Mouse (Mus musculus) spleen, adult 18-20 months (tissue): ENCODE results near the gene Suox.
A peak's percentile ranks its signal among the peaks of the same experiment; 100 is the strongest.
"Not testable (repeated sequence)": the region's sequence is repeated elsewhere in the genome, so short reads cannot be mapped to it uniquely, and the experiment has no call there.

Source experiments
- DNase-seq, 2 experiments: peaks; one replicate each; pipeline ENCODE4 v3.0.0; 2022; ENCODE audit warnings: mixed read lengths in 2 of 2

The Suox gene

DNA sequence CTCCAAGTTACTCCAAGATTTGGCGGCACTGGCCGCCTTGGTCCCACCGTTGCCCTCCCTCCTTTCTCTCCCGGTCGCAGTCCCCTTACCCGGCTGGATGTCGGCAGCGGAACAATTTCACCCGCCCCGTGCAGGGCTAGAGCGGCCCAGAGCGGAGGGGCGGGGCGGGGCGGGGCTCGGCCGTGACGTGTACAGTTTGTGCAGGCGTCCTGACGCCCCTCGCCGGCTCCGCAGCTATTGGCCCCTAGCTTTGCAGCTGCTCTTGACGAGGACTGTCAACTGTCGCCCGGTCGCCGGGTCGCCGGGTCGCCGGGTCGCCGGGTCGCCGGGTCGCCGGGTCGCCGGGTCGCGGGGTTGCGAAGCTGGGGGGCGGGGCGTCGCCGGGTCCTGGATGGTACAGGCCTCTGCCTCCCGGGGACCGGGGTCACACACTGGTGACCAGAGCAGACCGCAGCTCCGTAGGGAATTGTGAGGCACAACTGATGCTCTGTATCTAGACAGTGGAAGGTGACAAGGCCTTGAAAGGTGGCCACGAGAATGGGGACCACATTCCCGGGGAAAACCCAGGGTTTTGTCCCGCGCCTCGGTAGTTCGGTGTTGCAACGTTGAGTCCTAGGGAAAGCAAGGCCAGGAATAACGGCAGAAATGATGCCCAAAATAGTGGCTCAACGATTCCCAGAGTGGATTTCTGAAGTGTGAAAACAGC is at the start of gene Suox:
Gene Suox, minus strand, starts transcription at position 311 of the 706 bp plus-strand sequence.
- DNase-seq: peak; percentile 77 to 84

DNA sequence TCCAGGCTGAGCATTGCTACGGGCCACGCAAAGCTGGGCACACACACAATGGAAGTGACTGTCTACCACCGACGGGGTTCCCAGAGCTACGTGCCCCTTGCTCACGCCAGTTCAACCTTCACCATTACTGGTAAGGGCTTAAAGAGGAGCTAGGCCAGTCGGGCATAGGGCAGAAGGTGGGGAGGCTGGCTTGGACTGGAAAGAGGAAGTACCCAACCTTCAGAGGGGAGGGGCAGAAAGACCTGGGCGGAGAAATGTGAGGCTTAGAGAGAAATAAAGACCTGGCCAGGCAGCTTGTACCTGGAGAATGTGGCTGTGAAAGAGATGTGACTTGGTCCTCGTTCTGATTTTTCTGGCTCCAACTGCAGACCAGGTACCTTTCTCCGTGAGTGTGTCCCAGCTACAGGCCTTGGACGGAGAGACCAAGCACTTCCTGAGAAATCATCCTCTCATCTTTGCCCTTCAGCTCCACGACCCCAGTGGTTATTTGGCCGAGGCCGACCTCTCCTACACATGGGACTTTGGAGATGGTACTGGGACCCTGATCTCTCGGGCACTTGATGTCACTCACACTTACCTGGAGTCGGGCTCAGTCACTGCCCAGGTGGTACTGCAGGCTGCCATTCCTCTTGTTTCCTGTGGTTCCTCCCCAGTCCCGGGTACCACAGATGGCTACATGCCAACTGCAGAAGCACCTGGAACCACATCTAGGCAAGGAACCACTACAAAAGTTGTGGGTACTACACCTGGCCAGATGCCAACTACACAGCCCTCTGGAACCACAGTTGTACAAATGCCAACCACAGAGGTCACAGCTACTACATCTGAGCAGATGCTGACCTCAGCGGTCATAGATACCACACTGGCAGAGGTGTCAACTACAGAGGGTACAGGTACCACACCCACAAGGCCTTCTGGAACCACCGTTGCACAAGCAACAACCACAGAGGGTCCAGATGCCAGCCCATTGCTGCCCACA is 42.0 kb upstream of the Suox start:
- DNase-seq: peak; percentile 53 to 63

DNA sequence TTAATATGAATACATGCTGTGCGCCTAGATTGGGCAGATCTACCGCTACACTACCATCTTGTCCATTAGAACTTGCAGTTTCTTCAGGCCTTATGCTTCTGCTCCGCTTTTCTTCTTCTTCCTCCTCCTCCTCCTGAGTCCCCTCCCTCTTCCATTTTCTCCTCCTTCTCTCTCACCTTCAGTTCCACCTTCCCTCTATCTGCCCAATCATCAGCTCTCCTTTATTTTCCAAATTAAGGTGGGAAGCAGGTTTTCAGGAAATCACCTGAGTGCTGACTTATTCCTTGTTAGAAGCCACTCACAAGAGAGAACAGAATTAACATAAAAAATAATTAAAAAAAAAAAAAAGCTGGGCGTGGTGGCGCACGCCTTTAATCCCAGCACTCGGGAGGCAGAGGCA is 37.4 kb upstream of the Suox start:
- not testable (repeated sequence) for DNase-seq

DNA sequence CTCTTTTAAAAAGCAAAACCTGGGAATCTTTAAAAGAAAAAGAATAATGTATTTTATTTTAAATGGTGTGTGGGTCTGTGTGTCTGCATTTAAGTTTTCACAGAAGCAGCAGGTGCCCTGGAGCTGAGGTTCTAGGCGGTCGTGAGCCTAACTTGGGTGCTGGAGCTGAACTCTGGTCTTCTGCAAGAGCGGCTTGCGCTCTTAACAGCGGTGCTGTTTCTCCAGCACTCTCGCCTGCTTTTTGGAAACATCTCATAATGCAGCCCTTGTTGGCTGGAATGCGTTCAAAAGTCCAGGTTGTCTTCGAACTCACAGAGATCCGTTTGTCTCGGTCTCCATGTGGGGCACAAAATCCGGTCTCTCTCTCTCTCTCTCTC is 31.4 kb upstream of the Suox start:
- DNase-seq: no peak

DNA sequence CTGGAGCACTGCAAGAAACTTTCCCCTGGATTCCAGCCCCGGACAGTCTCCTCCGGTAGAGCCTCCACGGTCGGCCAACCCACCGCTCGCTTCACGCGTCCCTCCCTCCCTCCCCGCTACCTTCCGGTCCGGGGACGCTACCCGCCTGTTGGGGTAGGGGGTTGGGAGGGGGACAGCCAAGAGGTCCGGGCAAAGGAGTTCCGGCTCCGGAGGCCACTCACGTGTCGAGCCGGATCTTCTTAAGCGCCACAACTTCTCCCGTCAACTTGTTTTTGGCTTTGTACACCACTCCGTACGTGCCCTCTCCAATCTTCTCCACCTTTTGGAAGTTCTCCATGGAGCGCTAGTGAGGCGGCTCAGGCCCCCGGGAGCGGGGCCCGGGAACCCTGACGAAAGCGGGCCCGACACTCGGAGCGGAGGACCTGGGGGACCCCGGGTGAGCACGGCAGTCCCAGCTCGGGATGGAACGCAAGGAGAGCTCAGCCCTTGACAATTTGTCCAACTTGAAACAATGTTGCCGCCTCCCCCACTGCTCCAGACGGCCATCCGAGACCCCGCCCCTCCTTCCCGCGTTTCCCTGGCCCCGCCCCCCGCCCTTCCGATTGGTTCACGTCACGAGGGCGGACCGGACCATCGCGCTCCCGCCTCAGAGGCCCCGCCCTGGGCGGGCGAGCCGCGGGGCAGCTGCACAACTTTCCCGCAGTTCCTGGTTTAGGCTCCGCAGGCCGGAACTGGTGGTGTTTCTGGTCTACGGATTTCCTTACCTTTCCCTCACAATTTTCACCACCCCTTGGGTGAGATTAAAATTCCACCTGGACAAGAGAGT is 30.8 kb upstream of the Suox start, which contains the start of gene Cdk2:
Gene Cdk2, minus strand, starts transcription at position 541 of the 826 bp plus-strand sequence.
- DNase-seq: peak; percentile 91

DNA sequence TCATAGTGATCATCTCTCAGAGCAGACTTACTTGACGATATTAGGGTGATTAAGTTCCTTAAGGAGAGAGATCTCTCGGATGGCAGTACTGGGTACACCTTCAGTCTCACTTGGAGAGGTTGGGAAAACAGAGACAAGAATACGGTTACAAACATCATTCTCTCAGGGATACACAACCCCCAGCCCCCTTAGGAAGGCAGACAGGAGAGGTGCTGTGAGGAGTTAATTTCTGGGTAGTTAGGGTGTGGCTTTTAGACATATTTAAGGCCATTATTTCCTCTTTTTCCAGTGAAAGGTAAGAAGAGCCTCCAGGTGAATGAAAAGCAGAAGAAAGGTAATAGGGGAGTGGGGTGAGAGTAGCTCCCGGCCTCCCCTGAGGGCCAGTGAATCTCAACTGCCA is 30.0 kb upstream of the Suox start, which contains the start of gene Pmel:
Gene Pmel, plus strand, starts transcription at position 301 of the 400 bp plus-strand sequence.
- no peak for DNase-seq

DNA sequence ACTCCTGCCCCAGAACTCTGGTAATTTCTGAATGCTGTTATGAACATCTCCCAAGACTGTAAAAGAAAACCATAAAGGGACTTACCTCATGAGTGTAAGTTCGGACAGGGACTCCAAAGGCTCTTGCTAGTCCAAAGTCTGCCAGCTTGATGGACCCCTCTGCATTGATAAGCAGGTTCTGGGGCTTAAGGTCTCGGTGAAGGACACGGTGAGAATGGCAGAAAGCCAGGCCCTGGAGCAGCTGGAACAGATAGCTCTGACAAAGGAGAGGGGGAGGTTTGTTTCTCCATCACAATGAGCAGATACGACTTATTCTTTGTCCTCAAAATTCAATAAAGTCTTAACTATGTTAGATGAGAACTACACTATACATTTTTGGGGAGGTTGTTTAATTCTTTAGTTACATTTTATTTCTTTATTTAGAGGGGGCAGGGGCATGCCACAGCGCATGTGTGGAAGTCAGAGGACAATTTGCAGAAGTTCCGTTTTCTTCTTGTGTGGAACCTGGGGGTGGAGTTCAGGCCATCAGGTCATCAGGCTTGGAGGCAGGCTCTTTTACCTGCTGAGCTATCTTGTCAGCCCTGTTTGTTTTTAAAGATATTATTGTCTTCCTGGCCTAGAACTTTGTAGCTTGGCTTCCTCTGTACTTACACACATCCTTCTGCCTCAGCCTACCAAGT is 28.6 kb upstream of the Suox start:
- no peak for DNase-seq

DNA sequence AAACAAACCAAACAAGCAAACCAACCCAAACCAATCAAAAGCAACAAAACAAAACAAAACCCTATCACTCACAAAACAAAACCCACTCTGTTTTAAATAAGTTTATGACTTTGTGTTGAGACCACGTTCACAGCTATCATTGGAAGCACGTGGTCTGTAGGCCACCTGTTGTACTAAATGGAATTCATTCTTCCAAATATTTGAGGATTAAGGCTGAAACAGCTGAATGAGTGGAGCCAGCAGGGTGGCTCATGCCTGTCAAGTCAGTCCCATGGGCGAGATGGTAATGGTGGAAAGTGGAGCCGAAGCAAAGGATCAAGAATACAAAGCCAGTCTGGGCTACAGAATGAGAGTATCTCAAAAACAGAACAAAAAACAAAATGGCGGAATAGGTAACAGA is 26.8 kb upstream of the Suox start:
- no peak for DNase-seq

DNA sequence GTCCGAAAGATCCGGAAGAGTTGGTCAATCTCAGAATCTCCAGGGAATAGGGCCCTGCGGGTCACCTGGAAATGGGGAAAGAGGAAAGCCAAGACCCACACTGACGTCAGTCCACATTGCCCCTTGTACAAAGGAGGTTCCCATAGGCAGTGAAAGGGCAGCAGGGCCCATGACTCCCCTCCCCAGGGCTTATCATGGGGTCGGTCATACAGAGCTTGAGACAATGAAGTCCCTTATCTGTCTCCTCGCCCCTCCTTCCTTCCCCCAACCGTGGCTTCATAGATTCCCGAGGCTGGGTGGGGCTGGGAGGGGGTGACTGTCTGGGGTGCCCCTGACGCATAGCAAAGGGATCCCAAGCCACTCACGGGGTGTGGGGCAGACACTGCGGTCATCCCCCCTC is 25.7 kb upstream of the Suox start:
- no peak for DNase-seq

DNA sequence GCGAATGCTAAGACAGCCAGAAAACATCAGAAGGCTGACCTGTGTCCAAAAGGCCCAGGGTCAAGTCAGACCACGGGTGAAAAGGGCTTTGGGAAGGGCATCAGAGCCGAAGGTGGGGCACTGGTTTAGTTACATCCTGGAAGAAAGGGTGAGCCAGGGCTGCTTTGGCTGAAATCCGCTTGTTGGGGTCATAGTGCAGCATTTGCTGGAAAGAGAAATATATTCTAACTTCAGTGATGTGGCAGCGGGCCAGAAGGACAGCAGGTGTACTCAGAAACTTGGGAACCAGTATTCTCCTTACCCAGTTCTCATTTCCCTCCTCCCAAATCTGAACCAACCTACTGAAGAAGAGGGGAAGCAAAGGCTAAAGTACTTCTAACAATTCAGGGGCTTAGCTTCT is 25.1 kb upstream of the Suox start:
- DNase-seq: no peak

DNA sequence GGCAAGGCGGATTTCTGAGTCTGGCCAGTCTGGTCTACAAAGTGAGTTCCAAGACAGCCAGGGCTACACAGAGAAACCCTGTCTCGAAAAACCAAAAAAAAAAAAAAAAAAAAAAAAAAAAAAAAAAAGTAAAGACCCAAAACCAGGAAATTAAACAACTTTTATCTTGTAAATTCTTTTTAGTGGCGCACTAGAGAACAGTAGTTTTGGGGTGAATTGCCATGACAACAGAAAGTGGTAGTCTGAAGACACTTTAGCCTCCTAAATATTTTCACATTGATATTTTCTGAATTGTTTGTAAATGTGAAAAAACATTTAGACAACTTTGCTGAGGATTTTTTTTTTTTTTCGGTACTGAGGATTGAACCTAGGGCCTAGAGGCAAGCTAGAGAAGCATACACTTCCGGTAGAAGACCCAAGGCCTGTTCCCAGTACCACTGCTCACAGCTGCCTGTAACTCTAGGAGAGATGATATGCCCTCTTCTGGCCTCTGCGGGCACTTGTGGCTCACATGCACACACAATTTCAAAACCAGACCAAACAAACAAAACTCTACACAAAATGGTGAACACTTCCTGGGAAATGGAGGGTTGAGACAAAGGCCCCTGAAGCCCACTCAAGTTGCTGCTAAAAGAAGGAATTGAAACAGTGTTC is 23.3 kb upstream of the Suox start:
- no peak for DNase-seq

DNA sequence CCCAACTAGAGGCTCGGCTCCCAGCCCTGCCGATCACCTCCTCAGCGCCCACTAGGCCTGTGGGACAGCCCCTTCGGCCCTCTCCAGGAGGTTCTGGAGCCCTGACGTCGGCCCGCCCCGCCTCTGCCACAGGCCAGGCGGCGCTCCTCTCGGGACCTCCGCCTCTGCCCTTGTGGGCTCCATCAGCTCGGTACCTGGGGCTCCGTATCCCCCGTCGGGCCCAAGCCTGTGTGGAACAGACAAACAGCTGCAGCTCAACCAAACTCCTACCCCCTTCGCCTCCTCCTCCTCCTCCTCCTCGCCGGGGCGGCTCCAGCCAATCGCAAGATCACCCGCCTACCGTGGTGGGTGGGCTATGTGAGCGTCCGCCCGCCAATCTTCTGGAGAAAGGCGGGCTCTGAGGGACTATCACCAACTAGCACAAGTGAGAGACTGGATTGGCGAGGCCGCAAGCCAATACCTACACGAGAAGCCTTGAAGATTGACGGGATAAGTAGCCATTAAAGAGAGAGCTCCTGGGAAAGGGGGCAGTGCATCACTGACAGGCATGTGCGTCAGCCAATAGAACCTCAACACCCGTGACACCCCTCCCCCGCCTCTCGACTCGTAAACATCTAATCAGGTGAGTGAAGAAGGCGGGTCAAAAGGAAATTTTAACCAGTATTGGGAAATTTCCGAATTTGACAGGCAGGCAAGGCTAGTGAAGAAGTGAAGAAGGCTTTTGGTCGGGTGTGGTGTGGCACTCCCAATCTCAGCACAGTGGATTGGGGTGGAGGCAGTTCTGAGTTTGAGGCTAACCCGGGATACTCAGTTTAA is 22.3 kb upstream of the Suox start, which contains the start of gene Rab5b:
Gene Rab5b, minus strand, starts transcription at position 273 of the 816 bp plus-strand sequence.
- peak; percentile 96 for DNase-seq

DNA sequence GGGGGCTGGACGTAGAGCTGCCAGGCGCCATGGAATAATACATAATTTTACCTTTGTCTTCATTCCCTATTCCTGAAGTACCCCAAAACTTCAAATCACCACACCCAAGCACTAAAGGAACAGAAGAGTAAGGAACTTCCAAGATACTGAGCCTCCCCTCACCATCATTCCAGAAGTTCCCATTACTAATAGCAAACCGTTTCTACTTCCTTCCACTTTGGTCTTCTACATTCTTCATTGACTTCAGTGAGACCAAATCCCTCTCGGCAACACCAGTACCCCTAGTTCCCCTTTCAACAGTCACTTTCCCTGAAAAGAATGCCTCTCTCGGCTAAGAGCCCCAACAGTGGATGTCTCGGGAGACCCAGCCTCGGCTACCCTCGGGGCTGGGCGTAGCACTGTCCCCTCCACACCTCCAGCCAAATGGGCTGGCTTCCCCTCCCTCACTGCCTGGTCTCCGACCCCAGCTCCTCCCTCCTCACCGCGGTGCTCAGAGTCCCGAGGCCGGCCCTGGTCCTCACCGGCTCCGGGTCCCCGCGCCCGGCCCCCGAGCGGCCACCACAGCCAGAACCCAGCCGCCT is 21.6 kb upstream of the Suox start:
- no peak for DNase-seq

DNA sequence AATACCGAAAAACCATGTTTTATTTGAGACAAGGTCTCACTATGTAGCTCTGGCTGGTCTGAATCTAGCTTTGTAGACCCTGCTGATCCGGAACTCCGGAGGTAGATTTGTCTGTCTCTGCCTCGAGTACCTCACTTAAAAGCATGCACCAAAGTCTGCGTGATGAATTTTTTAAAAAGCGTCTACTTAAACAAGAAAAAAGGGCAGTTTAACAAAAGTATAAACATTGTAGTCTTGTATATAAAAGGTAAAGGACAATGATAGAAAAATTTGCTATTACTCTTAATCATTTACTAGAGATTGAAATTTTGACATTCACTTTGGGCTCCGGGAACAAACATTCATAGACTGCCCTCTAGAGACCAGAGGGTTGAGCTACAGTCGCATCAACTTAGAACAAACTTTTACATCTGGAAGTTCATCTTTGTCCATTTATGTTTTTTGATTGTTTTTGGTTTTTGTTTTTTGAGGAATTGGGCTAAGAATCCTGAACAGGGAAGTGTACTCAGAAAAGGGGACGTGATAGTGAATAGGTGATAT is 666 bp upstream of the Suox start:
- DNase-seq: no peak

DNA sequence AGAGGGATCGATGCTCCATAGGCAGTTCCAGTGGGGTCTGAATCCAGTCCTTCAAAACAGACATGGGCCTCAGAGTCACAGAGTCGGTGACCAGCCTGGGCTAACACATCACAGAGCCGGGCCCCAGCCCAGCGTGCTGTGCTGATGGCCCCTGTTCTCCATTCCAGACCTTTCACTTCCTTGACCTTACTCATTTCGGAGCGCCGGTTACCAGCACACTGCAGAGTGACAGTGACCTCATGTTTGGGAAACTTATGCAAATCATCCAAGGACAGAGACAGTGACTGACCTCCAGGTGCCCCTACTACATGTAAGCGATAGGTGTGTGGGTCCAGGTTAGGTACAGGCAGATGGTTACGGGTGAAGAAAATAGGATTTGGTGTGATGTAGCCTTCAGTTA is 2.7 kb downstream of the Suox start:
- DNase-seq: no peak

DNA sequence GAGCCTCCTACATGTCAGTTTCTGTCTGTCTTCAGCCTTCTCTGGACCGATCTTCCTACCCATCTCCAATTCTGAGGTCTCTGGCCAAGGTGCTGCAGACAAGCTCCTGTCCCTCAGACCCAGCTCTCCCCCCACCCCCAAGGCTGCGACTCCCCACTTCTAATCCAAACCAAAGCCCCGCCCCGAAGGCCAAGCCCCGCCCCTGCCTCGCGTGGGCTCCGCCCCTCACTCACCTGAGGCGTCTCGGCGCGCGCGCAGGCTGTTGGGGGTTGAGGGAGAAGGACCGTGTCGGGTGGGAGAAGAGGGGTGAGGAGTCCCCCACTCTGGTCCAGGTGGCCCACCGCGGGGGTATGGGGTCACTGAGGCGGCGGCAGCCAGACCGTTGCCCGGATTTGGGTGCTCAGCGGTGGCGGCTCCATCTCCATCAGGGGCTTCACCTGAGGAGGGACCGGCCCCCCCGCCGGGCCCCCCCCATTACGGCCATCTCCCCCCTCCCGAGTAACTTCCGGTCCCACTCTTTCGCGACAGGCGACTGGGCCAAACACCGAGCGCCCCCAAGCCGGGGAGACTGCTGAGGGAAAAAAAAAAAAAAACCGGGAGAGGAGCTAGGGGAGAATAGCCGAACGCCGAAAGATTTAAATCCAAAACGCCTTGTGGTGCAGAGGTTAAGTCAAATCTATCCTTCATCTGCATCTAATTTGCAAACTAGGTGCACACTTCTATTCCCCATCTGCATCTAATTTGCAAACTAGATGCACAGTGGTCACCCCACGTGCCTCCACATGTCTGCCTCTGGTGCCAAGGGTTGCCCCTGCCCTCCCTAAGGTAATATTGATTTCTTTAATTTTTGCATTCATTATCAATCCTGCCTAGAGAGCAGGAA is 4.8 kb downstream of the Suox start:
- peak; percentile 32 to 63 for DNase-seq

DNA sequence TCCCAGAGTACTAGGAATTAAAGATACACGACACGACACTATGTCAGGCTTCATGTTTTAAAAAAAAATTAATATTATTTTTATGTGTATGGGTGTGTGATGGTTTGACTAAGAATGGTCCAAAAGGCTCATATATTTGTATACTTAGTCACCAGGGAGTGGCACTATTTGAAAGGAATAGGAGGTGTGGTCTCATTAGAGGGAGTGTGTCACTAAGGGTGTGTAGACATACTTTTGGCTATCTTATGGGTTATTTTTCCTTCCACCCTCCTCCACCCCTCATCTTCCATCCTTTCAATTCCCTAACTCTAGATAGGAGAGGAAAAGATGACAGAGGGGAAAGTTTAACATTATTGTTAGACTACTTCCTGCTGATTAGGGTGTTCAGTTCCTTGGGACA is 8.1 kb downstream of the Suox start:
- no peak for DNase-seq

DNA sequence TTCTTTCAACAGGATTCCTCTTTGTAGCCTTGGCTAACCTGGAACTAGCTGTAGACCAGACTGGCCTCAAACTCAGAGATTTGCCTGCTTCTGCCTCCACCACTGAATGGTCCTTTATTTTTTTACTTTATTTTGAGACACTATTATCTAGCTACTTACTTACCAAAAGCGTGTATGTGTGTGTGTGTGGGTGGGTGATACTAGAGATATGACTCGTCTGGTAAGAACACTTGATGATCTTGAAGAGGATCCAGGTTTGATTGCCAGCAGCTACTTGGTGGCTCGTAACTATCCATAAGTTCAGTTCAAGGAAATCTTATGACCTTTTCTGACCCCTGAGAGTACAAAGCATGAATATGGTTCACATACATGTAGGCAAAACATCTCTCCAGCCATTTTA is 8.6 kb downstream of the Suox start:
- DNase-seq: no peak

DNA sequence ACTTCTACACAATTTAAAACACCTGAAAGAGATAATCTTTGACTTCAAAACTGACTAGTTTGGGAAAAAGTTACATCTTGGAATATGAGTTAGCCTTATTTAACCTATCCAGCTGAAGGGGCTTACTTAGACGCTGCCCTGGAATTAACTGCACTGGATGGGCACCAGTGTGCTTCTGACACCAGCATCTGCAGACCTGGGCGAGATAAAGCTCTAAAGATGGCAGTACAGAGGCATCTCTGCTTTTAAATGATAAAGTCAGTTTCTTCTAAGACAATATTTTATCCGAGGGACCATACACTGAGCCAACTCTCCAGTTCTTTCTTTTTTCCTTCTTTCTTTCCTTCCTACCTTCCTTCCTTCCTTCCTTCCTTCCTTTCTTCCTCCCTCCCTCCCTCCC is 9.1 kb downstream of the Suox start:
- DNase-seq: no peak
